ENCODE assay signal across 9 mouse cellular contexts in genomic region chr8:86578076-86578475, GRCm38 (mm10). TPM values are rescaled to one million over a fixed set of nuclear protein-coding genes. Genes with fewer than 3 reads are reported as not detected.
DNase-seq lines count a peak whose midpoint lies in the region; ATAC-seq and TF ChIP-seq lines count a peak whose summit lies in the region.
"Had no signal": no experiment of that assay in that cellular context is flagged by ENCODE, and none has a peak within 500 bp of the region (broad histone marks: within the 10 kb centered on the region; RNA-seq: fewer than 3 reads in every experiment).

No protein-coding gene starts in this region.

- H3K9me3 ChIP-seq in midbrain, embryonic 14.5 days (ENCODE audit: control insufficient read depth, low read length), result no peaks in the 10 kb centered on the region
- no peaks in the 10 kb centered on the region for H3K9me3 ChIP-seq in midbrain, embryonic 13.5 days
- H3K9me3 ChIP-seq: neural tube, embryonic 12.5 days had no signal

- H3K4me3 ChIP-seq in midbrain, embryonic 14.5 days (replicated peaks; ENCODE audit: low read depth, low read length), result no peak overlapping the region
- H3K4me3 ChIP-seq in midbrain, embryonic 13.5 days (replicated peaks), result no peak overlapping the region
- H3K4me3 ChIP-seq in heart, adult 2 months, result no peak overlapping the region
- no peak overlapping the region for H3K4me3 ChIP-seq in myocyte
- H3K4me3 ChIP-seq: neural tube, embryonic 12.5 days had no signal

- no peak for TF ChIP-seq POLR2A in heart, adult 2 months (IDR thresholded peaks at IDR 0.05; ENCODE audit: insufficient read depth, low read depth, low read length)
- no peak for TF ChIP-seq POLR2A in myocyte (IDR thresholded peaks at IDR 0.05; ENCODE audit: insufficient read length, low read depth)

- no peak for TF ChIP-seq CTCF in heart, adult 2 months (IDR thresholded peaks at IDR 0.05)

- no peak for TF ChIP-seq EP300 in heart, adult 2 months (IDR thresholded peaks at IDR 0.05; ENCODE audit: insufficient read depth, low read depth, low read length)

- no peak overlapping the region for H3K4me2 ChIP-seq in midbrain, embryonic 14.5 days (ENCODE audit: low read length)
- no peak overlapping the region for H3K4me2 ChIP-seq in midbrain, embryonic 13.5 days (replicated peaks)
- peak overlapping the region; percentile 34 for H3K4me2 ChIP-seq in myocyte (ENCODE audit: low read depth)
- H3K4me2 ChIP-seq: neural tube, embryonic 12.5 days had no signal

- WGBS in midbrain, embryonic 14.5 days, result 68% methylated on average over 9 of the region's 9 CpGs
- 65% methylated on average over 9 of the region's 9 CpGs for WGBS in midbrain, embryonic 13.5 days
- 8% methylated on average over 9 of the region's 9 CpGs for WGBS in heart, adult 2 months

- ATAC-seq in midbrain, embryonic 14.5 days (ENCODE audit: low FRiP score, low TSS enrichment), result no peak
- no peak for ATAC-seq in midbrain, embryonic 13.5 days

- intact Hi-C loops in heart, adult 2 months (cut with DNase I), result loop anchor here (1.0 kb wide), 1 partner anchor 17 kb away; no protein-coding TSS in a partner anchor

- H3ac ChIP-seq in myocyte (ENCODE audit: control insufficient read depth, insufficient read length), result no peak overlapping the region

- H3K36me3 ChIP-seq in midbrain, embryonic 14.5 days (ENCODE audit: control insufficient read depth, insufficient read depth, low read length), result no peaks in the 10 kb centered on the region
- H3K36me3 ChIP-seq in midbrain, embryonic 13.5 days, result no peaks in the 10 kb centered on the region
- no peaks in the 10 kb centered on the region for H3K36me3 ChIP-seq in heart, adult 2 months (ENCODE audit: control insufficient read depth, insufficient read depth, low read length)
- no peaks in the 10 kb centered on the region for H3K36me3 ChIP-seq in myocyte (ENCODE audit: control insufficient read depth, insufficient read depth)
- H3K36me3 ChIP-seq: neural tube, embryonic 12.5 days had no signal

- 0 out of 2 replicates have a peak overlapping the region, but pooled peaks have one; percentile 1 for H3K9ac ChIP-seq in midbrain, embryonic 14.5 days (replicated peaks; ENCODE audit: low read length)
- H3K9ac ChIP-seq in midbrain, embryonic 13.5 days (replicated peaks), result no peak overlapping the region
- H3K9ac ChIP-seq in heart, adult 2 months (ENCODE audit: low read depth, low read length), result no peak overlapping the region
- H3K9ac ChIP-seq: neural tube, embryonic 12.5 days had no signal

- no peaks in the 10 kb centered on the region for H3K79me2 ChIP-seq in heart, adult 2 months (replicated peaks; ENCODE audit: control insufficient read depth, insufficient read depth, low read length)
- H3K79me2 ChIP-seq in myocyte (ENCODE audit: control insufficient read depth, insufficient read depth), result no peaks in the 10 kb centered on the region

- H3K27ac ChIP-seq in midbrain, embryonic 14.5 days (replicated peaks; ENCODE audit: low read depth, low read length), result no peak overlapping the region
- H3K27ac ChIP-seq in midbrain, embryonic 13.5 days, result no peak overlapping the region
- H3K27ac ChIP-seq in heart, adult 2 months, result no peak overlapping the region
- H3K27ac ChIP-seq: neural tube, embryonic 12.5 days had no signal

- DNase-seq in midbrain, embryonic 14.5 days, result no peak
- DNase-seq in cerebellum, adult 8-10 months, result peak; percentile 93
- peak; percentile 43 to 59 for DNase-seq in heart, adult 2 months
- peak; percentile 37 for DNase-seq in layer of hippocampus, adult 9-10 months (ENCODE audit: low spot score)
- DNase-seq in urinary bladder, adult 18-20 months (ENCODE audit: low spot score in 2 of 2), result no peak
- DNase-seq in thymus, adult 18-20 months, result no peak

- no peaks in the 10 kb centered on the region for H3K27me3 ChIP-seq in midbrain, embryonic 14.5 days (ENCODE audit: control insufficient read depth, insufficient read depth, low read length)
- no peaks in the 10 kb centered on the region for H3K27me3 ChIP-seq in midbrain, embryonic 13.5 days
- H3K27me3 ChIP-seq in heart, adult 2 months (ENCODE audit: control insufficient read depth, insufficient read depth, low read length), result no peaks in the 10 kb centered on the region
- peaks cover 6% of the 10 kb centered on the region for H3K27me3 ChIP-seq in myocyte (ENCODE audit: control insufficient read depth, insufficient read depth, insufficient read length)
- H3K27me3 ChIP-seq: neural tube, embryonic 12.5 days had no signal

- no peaks in the 10 kb centered on the region for H3K4me1 ChIP-seq in midbrain, embryonic 14.5 days (ENCODE audit: control insufficient read depth, insufficient read depth, low read length)
- peaks cover 6% of the 10 kb centered on the region; the same call in 1 of the 2 replicates for H3K4me1 ChIP-seq in midbrain, embryonic 13.5 days (replicated peaks)
- peaks cover 4% of the 10 kb centered on the region; the same call in 1 of the 2 replicates for H3K4me1 ChIP-seq in heart, adult 2 months (ENCODE audit: control insufficient read depth, insufficient read depth, low read length)
- H3K4me1 ChIP-seq: neural tube, embryonic 12.5 days had no signal

TF ChIP-seq in myocyte, 11 proteins besides CTCF, POLR2A, EP300 and RAD21:
- TF ChIP-seq MAX (IDR thresholded peaks at IDR 0.05; ENCODE audit: low read depth) (no peak), REST (IDR thresholded peaks at IDR 0.05; ENCODE audit: insufficient read depth, insufficient read length) (no peak), USF1 (IDR thresholded peaks at IDR 0.05; ENCODE audit: low read depth) (no peak), CEBPB (IDR thresholded peaks at IDR 0.05; ENCODE audit: insufficient read depth, poor library complexity, severe bottlenecking) (no peak), POLR2AphosphoS2 (IDR thresholded peaks at IDR 0.05; ENCODE audit: insufficient read length, low read depth) (no peak), TCF3 (IDR thresholded peaks at IDR 0.05; ENCODE audit: insufficient read length, low read depth) (no peak), MYOD1 (IDR thresholded peaks at IDR 0.05; ENCODE audit: control insufficient read depth in 1 of 3, insufficient read length in 2 of 3, low read depth in 2 of 3) (no peak), SRF (IDR thresholded peaks at IDR 0.05; ENCODE audit: control insufficient read depth, insufficient read length, low read depth) (no peak), TCF12 (IDR thresholded peaks at IDR 0.05; ENCODE audit: insufficient read depth, poor library complexity, severe bottlenecking) (no peak), MYOG (IDR thresholded peaks at IDR 0.05; ENCODE audit: control insufficient read depth in 1 of 3, insufficient read depth in 1 of 3, insufficient read length in 2 of 3, low read depth in 2 of 3) (no peak), E2F4 (IDR thresholded peaks at IDR 0.05; ENCODE audit: insufficient read depth) (no peak)

RNA-seq across cellular contexts. Expression of gene Abcc12, which starts 2.4 kb away (rescaled TPM):
- polyA plus RNA-seq in midbrain, embryonic 14.5 days (2014; fragmentation: Nextera tagmentation; extraction: Ambion mirVana), result 0.13 and 0.18 TPM in 2 replicates
- polyA plus RNA-seq in midbrain, embryonic 13.5 days (2015; fragmentation: Nextera tagmentation; extraction: Ambion mirVana), result 0.05 and 0.14 TPM in 2 replicates
- total RNA-seq in heart, adult 2 months (2021), result not detected
- polyA plus RNA-seq in heart, adult 2 months (2012; rRNA removed), result 0.10 TPM in 1 of 2 replicates, not detected in the other
- polyA plus RNA-seq in myocyte (2012; fragmentation: generic; extraction: Trizol), result not detected
- polyA plus RNA-seq: neural tube, embryonic 12.5 days had no signal

RNA-seq across cellular contexts. Expression of gene Lonp2, which starts 45.8 kb away (rescaled TPM):
- polyA plus RNA-seq in midbrain, embryonic 14.5 days (2014; fragmentation: Nextera tagmentation; extraction: Ambion mirVana), result 66.2 and 87.3 TPM in 2 replicates
- polyA plus RNA-seq in midbrain, embryonic 13.5 days (2015; fragmentation: Nextera tagmentation; extraction: Ambion mirVana), result 88.3 and 93.5 TPM in 2 replicates
- total RNA-seq in heart, adult 2 months (2021), result 10 to 100 TPM; 69.9 to 81.5 TPM
- 53.4 and 55.3 TPM in 2 replicates for polyA plus RNA-seq in heart, adult 2 months (2012; rRNA removed)
- 31.4 TPM for polyA plus RNA-seq in myocyte (2012; fragmentation: generic; extraction: Trizol)

Comparison
In these comparisons a context has a peak if more than half of its experiments do, and no peak if none do; other contexts are left out.
1. DNase-seq: peak in cerebellum, adult 8-10 months (single experiment), heart, adult 2 months (2 of 2) and layer of hippocampus, adult 9-10 months (single experiment); none in midbrain, embryonic 14.5 days (single experiment), urinary bladder, adult 18-20 months (0 of 2) and thymus, adult 18-20 months (0 of 2).